24 mouse cellular contexts compared by ENCODE assay signal in the genomic region with DNA sequence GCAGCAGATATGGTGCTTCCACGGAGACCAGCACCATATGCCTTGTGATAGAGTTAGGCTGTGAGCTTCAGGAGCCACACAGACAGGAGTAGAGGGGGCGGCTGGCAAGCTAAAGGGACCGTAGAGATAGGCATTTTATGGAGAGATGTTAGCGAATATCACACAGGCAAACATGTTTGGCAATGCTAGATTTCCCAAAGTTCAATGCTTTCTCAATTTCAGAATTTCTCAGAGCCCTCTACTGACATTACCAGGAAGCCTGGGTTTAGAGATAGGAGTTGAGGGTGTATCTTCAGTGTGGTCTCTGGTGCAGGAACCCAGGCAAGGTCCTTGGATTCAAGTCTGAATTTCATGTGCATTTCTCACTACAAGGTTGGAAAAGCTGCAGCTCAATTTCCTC. TPM values are rescaled to one million over a fixed set of nuclear protein-coding genes. Genes with fewer than 3 reads are reported as not detected.
DNase-seq lines count a peak whose midpoint lies in the region; ATAC-seq and TF ChIP-seq lines count a peak whose summit lies in the region.
"Had no signal": no experiment of that assay in that cellular context is flagged by ENCODE, and none has a peak within 500 bp of the region (broad histone marks: within the 10 kb centered on the region; RNA-seq: fewer than 3 reads in every experiment).

No protein-coding gene starts in this region.

- peak; percentile 50; the same call in 1 of the 2 replicates for ATAC-seq in frontal cortex, adult (ENCODE audit: low TSS enrichment)
- ATAC-seq in stomach, embryonic 14.5 days (ENCODE audit: insufficient number of reproducible peaks, insufficient read depth, low FRiP score, low read depth), result no peak
- ATAC-seq in stomach, postnatal 0 days (ENCODE audit: low FRiP score, low TSS enrichment), result no peak
- peak; percentile 35; the same call in 1 of the 2 replicates for ATAC-seq in liver, embryonic 15.5 days (ENCODE audit: insufficient read depth)
- no peak for ATAC-seq in stomach, embryonic 16.5 days (ENCODE audit: insufficient read depth, low FRiP score)

- no peaks in the 10 kb centered on the region for H3K36me3 ChIP-seq in stomach, embryonic 14.5 days (ENCODE audit: control insufficient read depth, insufficient read depth, low read length)
- H3K36me3 ChIP-seq in stomach, postnatal 0 days (ENCODE audit: control insufficient read depth, insufficient read depth, low read length), result no peaks in the 10 kb centered on the region
- no peaks in the 10 kb centered on the region for H3K36me3 ChIP-seq in liver, embryonic 15.5 days (replicated peaks)
- no peaks in the 10 kb centered on the region for H3K36me3 ChIP-seq in stomach, embryonic 16.5 days (ENCODE audit: control insufficient read depth, insufficient read depth, low read length)
- H3K36me3 ChIP-seq: embryonic facial prominence, embryonic 12.5 days; forebrain, embryonic 12.5 days; heart, embryonic 13.5 days; hindbrain, embryonic 12.5 days; limb, embryonic 15.5 days; neural tube, embryonic 15.5 days had no signal

- peak overlapping the region; percentile 82 for H3K27ac ChIP-seq in stomach, embryonic 14.5 days (ENCODE audit: low read length)
- H3K27ac ChIP-seq in stomach, postnatal 0 days (replicated peaks), result no peak overlapping the region
- H3K27ac ChIP-seq in liver, embryonic 15.5 days (replicated peaks), result peak overlapping the region; percentile 26; the same call in 1 of the 2 replicates
- H3K27ac ChIP-seq in stomach, embryonic 16.5 days (ENCODE audit: low read length), result peak overlapping the region; percentile 63
- H3K27ac ChIP-seq: embryonic facial prominence, embryonic 12.5 days; forebrain, embryonic 12.5 days; heart, adult 2 months; heart, embryonic 13.5 days; hindbrain, embryonic 12.5 days; limb, embryonic 15.5 days; neural tube, embryonic 15.5 days had no signal

- no peak for TF ChIP-seq CTCF in stomach, postnatal 0 days (IDR thresholded peaks at IDR 0.05; ENCODE audit: low read depth)

- intact Hi-C loops in heart, postnatal 10 days (cut with DNase I), result no loop called here

- no peaks in the 10 kb centered on the region for H3K9me3 ChIP-seq in stomach, embryonic 14.5 days (ENCODE audit: control insufficient read depth, low read depth, low read length)
- no peaks in the 10 kb centered on the region for H3K9me3 ChIP-seq in stomach, postnatal 0 days (ENCODE audit: control insufficient read depth, low read length)
- H3K9me3 ChIP-seq in liver, embryonic 15.5 days (replicated peaks), result no peaks in the 10 kb centered on the region
- H3K9me3 ChIP-seq in stomach, embryonic 16.5 days (replicated peaks; ENCODE audit: control insufficient read depth, low read length), result no peaks in the 10 kb centered on the region
- H3K9me3 ChIP-seq: embryonic facial prominence, embryonic 12.5 days; forebrain, embryonic 12.5 days; heart, embryonic 13.5 days; hindbrain, embryonic 12.5 days; limb, embryonic 15.5 days; neural tube, embryonic 15.5 days had no signal

- DNase-seq in frontal cortex, postnatal 25 days (ENCODE audit: low spot score in 2 of 2), result no peak
- DNase-seq in stomach, postnatal 0 days (ENCODE audit: low spot score), result no peak
- no peak for DNase-seq in gastrocnemius, adult 8-10 months (ENCODE audit: low spot score in 2 of 2)
- DNase-seq in heart, postnatal 10 days, result no peak
- DNase-seq: adrenal gland, adult 2 months; cerebellum, adult 11 months; cerebellum, adult 9-11 months; gastrocnemius, postnatal 36 days; left cerebral cortex, postnatal 4 days; right cerebral cortex, adult 18-20 months; thymus, postnatal 25 days had no signal

- 80% methylated on average over 4 of the region's 4 CpGs for WGBS in stomach, embryonic 14.5 days
- WGBS in stomach, postnatal 0 days, result 79% methylated on average over 4 of the region's 4 CpGs
- WGBS in liver, embryonic 15.5 days (ENCODE audit: insufficient replicate concordance), result 20% methylated on average over 4 of the region's 4 CpGs
- WGBS in stomach, embryonic 16.5 days, result 71% methylated on average over 4 of the region's 4 CpGs

- no peak overlapping the region for H3K4me2 ChIP-seq in stomach, embryonic 14.5 days (replicated peaks; ENCODE audit: low read depth, low read length)
- H3K4me2 ChIP-seq in stomach, postnatal 0 days (replicated peaks; ENCODE audit: low read depth), result no peak overlapping the region
- H3K4me2 ChIP-seq in liver, embryonic 15.5 days, result no peak overlapping the region
- 0 out of 2 replicates have a peak overlapping the region, but pooled peaks have one; percentile 3 for H3K4me2 ChIP-seq in stomach, embryonic 16.5 days (ENCODE audit: low read depth, low read length)
- H3K4me2 ChIP-seq: embryonic facial prominence, embryonic 12.5 days; forebrain, embryonic 12.5 days; heart, embryonic 13.5 days; hindbrain, embryonic 12.5 days; limb, embryonic 15.5 days; midbrain, embryonic 11.5 days; neural tube, embryonic 15.5 days had no signal

- H3K27me3 ChIP-seq in stomach, embryonic 14.5 days (ENCODE audit: control insufficient read depth, insufficient read depth, low read length), result no peaks in the 10 kb centered on the region
- H3K27me3 ChIP-seq in stomach, postnatal 0 days (ENCODE audit: control insufficient read depth, insufficient read depth, low read length), result no peaks in the 10 kb centered on the region
- no peaks in the 10 kb centered on the region for H3K27me3 ChIP-seq in liver, embryonic 15.5 days
- no peaks in the 10 kb centered on the region for H3K27me3 ChIP-seq in stomach, embryonic 16.5 days (ENCODE audit: control insufficient read depth, insufficient read depth, low read length)
- H3K27me3 ChIP-seq: embryonic facial prominence, embryonic 12.5 days; hindbrain, embryonic 12.5 days; neural tube, embryonic 15.5 days had no signal

- no peak for TF ChIP-seq EP300 in stomach, postnatal 0 days (optimal IDR thresholded peaks at IDR 0.05)

- H3K4me1 ChIP-seq in stomach, embryonic 14.5 days (ENCODE audit: control insufficient read depth, insufficient read depth, low read length), result peaks cover 27% of the 10 kb centered on the region
- H3K4me1 ChIP-seq in stomach, postnatal 0 days (replicated peaks; ENCODE audit: control insufficient read depth, insufficient read depth), result peaks cover 5% of the 10 kb centered on the region; the same call in 1 of the 2 replicates
- peaks cover 19% of the 10 kb centered on the region for H3K4me1 ChIP-seq in liver, embryonic 15.5 days (replicated peaks)
- peaks cover 36% of the 10 kb centered on the region for H3K4me1 ChIP-seq in stomach, embryonic 16.5 days (ENCODE audit: control insufficient read depth, insufficient read depth, low read length)

- no peak overlapping the region for H3K4me3 ChIP-seq in stomach, embryonic 14.5 days (ENCODE audit: low read depth, low read length)
- no peak overlapping the region for H3K4me3 ChIP-seq in stomach, postnatal 0 days (ENCODE audit: low read depth, low read length)
- H3K4me3 ChIP-seq in liver, embryonic 15.5 days (replicated peaks), result no peak overlapping the region
- no peak overlapping the region for H3K4me3 ChIP-seq in stomach, embryonic 16.5 days (replicated peaks; ENCODE audit: low read length)
- H3K4me3 ChIP-seq: embryonic facial prominence, embryonic 12.5 days; forebrain, embryonic 12.5 days; heart, adult 2 months; heart, embryonic 13.5 days; hindbrain, embryonic 12.5 days; limb, embryonic 15.5 days; neural tube, embryonic 15.5 days had no signal

- H3K9ac ChIP-seq in stomach, embryonic 14.5 days (replicated peaks; ENCODE audit: low read depth, low read length), result no peak overlapping the region
- no peak overlapping the region for H3K9ac ChIP-seq in stomach, postnatal 0 days (ENCODE audit: low read length)
- no peak overlapping the region for H3K9ac ChIP-seq in liver, embryonic 15.5 days
- no peak overlapping the region for H3K9ac ChIP-seq in stomach, embryonic 16.5 days (ENCODE audit: low read length)
- H3K9ac ChIP-seq: embryonic facial prominence, embryonic 12.5 days; forebrain, embryonic 12.5 days; heart, embryonic 13.5 days; hindbrain, embryonic 12.5 days; limb, embryonic 15.5 days; neural tube, embryonic 15.5 days had no signal

RNA-seq across cellular contexts. Expression of gene Lrmda, which starts 36.7 kb away (rescaled TPM):
- 0.46 and 1.1 TPM in 2 replicates for polyA plus RNA-seq in stomach, embryonic 14.5 days (2014; fragmentation: Nextera tagmentation; extraction: Ambion mirVana)
- polyA plus RNA-seq in stomach, postnatal 0 days (2015; fragmentation: Nextera tagmentation; extraction: Ambion mirVana), result 0.39 and 0.46 TPM in 2 replicates
- 0.13 and 0.28 TPM in 2 replicates for polyA plus RNA-seq in liver, embryonic 15.5 days (2015; fragmentation: Nextera tagmentation; extraction: Ambion mirVana)
- 0.86 and 0.94 TPM in 2 replicates for polyA plus RNA-seq in stomach, embryonic 16.5 days (2015; fragmentation: Nextera tagmentation; extraction: Ambion mirVana)
- total RNA-seq in gastrocnemius, adult 8-10 months (2022), result 1 to 10 TPM; 2.2 to 3.2 (median 2.6) TPM
- total RNA-seq in heart, postnatal 10 days (2021), result 1 to 10 TPM; 1.1 to 2.1 TPM
- total RNA-seq: midbrain, postnatal 0 days had no signal

Comparison
In these comparisons a context has a peak if more than half of its experiments do, and no peak if none do; other contexts are left out.
1. ATAC-seq: peak in frontal cortex, adult (single experiment) and liver, embryonic 15.5 days (single experiment); none in stomach, embryonic 14.5 days (single experiment), stomach, postnatal 0 days (single experiment) and stomach, embryonic 16.5 days (single experiment).